ENCODE assay signal across 26 mouse cellular contexts in genomic region chr8:85556986-85557600, GRCm38 (mm10). TPM values are rescaled to one million over a fixed set of nuclear protein-coding genes. Genes with fewer than 3 reads are reported as not detected.
A peak's percentile ranks its signal among the peaks of the same experiment; 100 is the strongest.
DNase-seq lines count a peak whose midpoint lies in the region; ATAC-seq and TF ChIP-seq lines count a peak whose summit lies in the region.
"Had no signal": no experiment of that assay in that cellular context is flagged by ENCODE, and none has a peak within 500 bp of the region (broad histone marks: within the 10 kb centered on the region; RNA-seq: fewer than 3 reads in every experiment).

No protein-coding gene starts in this region.

- H3K4me1 ChIP-seq in megakaryocyte, embryonic 14.5 days: peaks cover 64% of the 10 kb centered on the region

- TF ChIP-seq CTCF in gastrocnemius, adult 2 months (IDR thresholded peaks at IDR 0.05): no peak

- peaks cover 15% of the 10 kb centered on the region for H3K36me3 ChIP-seq in megakaryocyte, embryonic 14.5 days (replicated peaks; ENCODE audit: low read length)

- no peaks in the 10 kb centered on the region for H3K9me3 ChIP-seq in megakaryocyte, embryonic 14.5 days
- H3K9me3 ChIP-seq: forebrain, embryonic 15.5 days; heart, embryonic 13.5 days; hindbrain, embryonic 12.5 days; limb, embryonic 10.5 days; liver, embryonic 13.5 days; midbrain, embryonic 10.5 days; neural tube, embryonic 15.5 days had no signal

- no peak for DNase-seq in gastrocnemius, adult 2 months
- DNase-seq in gastrocnemius, adult 18-20 months (ENCODE audit: low spot score): no peak
- DNase-seq in induced T-regulatory cell, adult 2 months (ENCODE audit: low read depth): peak; percentile 46
- DNase-seq in frontal cortex, adult 2 months (ENCODE audit: extremely low spot score in 1 of 2, low spot score in 1 of 2): no peak
- DNase-seq in gastrocnemius, postnatal 10 days: no peak
- no peak for DNase-seq in kidney, postnatal 4 days
- DNase-seq: adrenal gland, adult 8-10 months; gastrocnemius, postnatal 36 days; kidney, adult 8-10 months; kidney, postnatal 10 days; liver, embryonic 13.5 days; lung, embryonic 14.5 days; thymus, adult 2 months; thymus, postnatal 4 days had no signal

- ATAC-seq in megakaryocyte, adult 5-6 weeks (ENCODE audit: poor library complexity, severe bottlenecking): no peak
- ATAC-seq: CD4-positive, CD25-positive, alpha-beta regulatory T cell, adult 4 months; forebrain, embryonic 15.5 days; inflammation-experienced regulatory T-cells, adult 6 months; midbrain, embryonic 16.5 days had no signal

- peak overlapping the region; percentile 100 for H3K27ac ChIP-seq in gastrocnemius, adult 2 months
- H3K27ac ChIP-seq: forebrain, embryonic 15.5 days; heart, embryonic 13.5 days; hindbrain, embryonic 12.5 days; limb, embryonic 10.5 days; liver, embryonic 13.5 days; midbrain, embryonic 10.5 days; neural tube, embryonic 15.5 days; stomach, postnatal 0 days had no signal

- no peaks in the 10 kb centered on the region for H3K27me3 ChIP-seq in megakaryocyte, embryonic 14.5 days (replicated peaks)
- H3K27me3 ChIP-seq: forebrain, embryonic 15.5 days; heart, embryonic 13.5 days; hindbrain, embryonic 12.5 days; liver, embryonic 13.5 days; neural tube, embryonic 15.5 days had no signal

- H3K4me3 ChIP-seq in gastrocnemius, adult 2 months: peak overlapping the region; percentile 29
- peak overlapping the region; percentile 81 for H3K4me3 ChIP-seq in megakaryocyte, embryonic 14.5 days (replicated peaks)
- H3K4me3 ChIP-seq: forebrain, embryonic 15.5 days; hindbrain, embryonic 12.5 days; neural tube, embryonic 15.5 days had no signal

- intact Hi-C loops in gastrocnemius, adult 2 months (cut with DNase I): loop anchor here (10.0 kb wide), 1 partner anchor 262 kb away; the partner anchor contains the start of genes Orc6 and Vps35

RNA-seq across cellular contexts. Expression of gene Dnaja2, which starts 1.9 kb away (rescaled TPM):
- total RNA-seq in gastrocnemius, adult 2 months (2021): 100 to 1,000 TPM; 204 to 232 TPM
- total RNA-seq in gastrocnemius, adult 18-20 months (2021): 100 to 1,000 TPM; 217 to 233 TPM
- 22.8 and 44.5 TPM in 2 replicates for polyA plus RNA-seq in megakaryocyte, embryonic 14.5 days (2012; ENCODE audit: insufficient read depth, low replicate concordance)
- 81.2 and 81.9 TPM in 2 replicates for total RNA-seq in megakaryocyte, adult 5-6 weeks (2015)
- total RNA-seq in megakaryocyte, adult 5-6 weeks (2017): 74.4 and 88.6 TPM in 2 replicates
- polyA plus RNA-seq in frontal cortex, adult 2 months (2012; rRNA removed): 110 and 128 TPM in 2 replicates
- total RNA-seq in gastrocnemius, postnatal 10 days (2021): 100 to 1,000 TPM; 168 to 183 TPM
